Mouse (Mus musculus) myocyte (in vitro differentiated cells): ENCODE measurements at regions not wholly inside any gene's neighbourhood (a gene's known extent, or its start where the extent isn't known, plus 50 kb on each side); places are given as distances from the start of the nearest gene placed in this dataset.

ENCODE experiments used
- CEBPB ChIP-seq: IDR thresholded peaks from 2 replicates; pipeline ENCODE4 v1.6.1; 2011; ENCODE audit warnings: mild to moderate bottlenecking, moderate library complexity; ENCODE audit not compliant: poor library complexity, insufficient read depth, severe bottlenecking
- E2F4 ChIP-seq: IDR thresholded peaks from one replicate; pipeline ENCODE4 v1.6.1; 2011; ENCODE audit warnings: mild to moderate bottlenecking, control low read depth, moderate library complexity; ENCODE audit not compliant: insufficient read depth
- MAX ChIP-seq: IDR thresholded peaks from one replicate; pipeline ENCODE4 v1.6.1; 2011; ENCODE audit warnings: low read depth, mild to moderate bottlenecking, control low read depth
- MYOG ChIP-seq, 3 experiments: IDR thresholded peaks; one replicate each; pipeline ENCODE4 v1.6.1; 2011; ENCODE audit warnings: control low read depth in 2 of 3, low read depth in 2 of 3, mild to moderate bottlenecking in 2 of 3; ENCODE audit not compliant: insufficient read length in 2 of 3, control insufficient read depth in 1 of 3, insufficient read depth in 1 of 3
- POLR2A ChIP-seq: IDR thresholded peaks from one replicate; pipeline ENCODE4 v1.6.1; 2011; ENCODE audit warnings: low read depth, mild to moderate bottlenecking, control low read depth, moderate library complexity; ENCODE audit not compliant: insufficient read length
- POLR2AphosphoS2 ChIP-seq: IDR thresholded peaks from one replicate; pipeline ENCODE4 v1.6.1; 2011; ENCODE audit warnings: low read depth, control low read depth; ENCODE audit not compliant: insufficient read length
- TCF12 ChIP-seq: IDR thresholded peaks from one replicate; pipeline ENCODE4 v1.6.1; 2011; ENCODE audit warnings: mild to moderate bottlenecking, control low read depth; ENCODE audit not compliant: poor library complexity, insufficient read depth, severe bottlenecking

- TF ChIP-seq POLR2A (no peak), TCF12 (no peak), E2F4 (no peak), POLR2AphosphoS2 (no peak), MAX (no peak), CEBPB (no peak), MYOG (IDR thresholded peaks at IDR 0.05; ENCODE audit: control insufficient read depth in 1 of 3, insufficient read depth in 1 of 3, insufficient read length in 2 of 3, low read depth in 2 of 3) (no peak)
These were observed 71.1 kb upstream of the Irx6 start for GRCm38 (mm10) chr8:92602973-92603372.
